Mouse (Mus musculus) forebrain, embryonic 16.5 days (tissue): ENCODE measurements at regions not wholly inside any gene's neighbourhood (a gene's known extent, or its start where the extent isn't known, plus 50 kb on each side); places are given as distances from the start of the nearest gene placed in this dataset.

Experiments used
- ATAC-seq: fragments of 200-750 bp; cut with Nextera tagmentation; 2 replicates; pipeline ENCODE4 v1.8.0; 2017; ENCODE audit warnings: mild to moderate bottlenecking, moderate library complexity
- H3K27ac ChIP-seq: fragments of 300-500 bp; sonication (generic); 2 replicates; pipeline ENCODE4 v1.5.1; 2014; ENCODE audit warnings: low read length, control low read depth
- H3K27me3 ChIP-seq: fragments of 300-500 bp; sonication (generic); replicated peaks from 2 replicates; pipeline ENCODE4 v1.6.1; 2014; ENCODE audit warnings: low read length; ENCODE audit not compliant: control insufficient read depth, insufficient read depth
- H3K36me3 ChIP-seq: fragments of 300-500 bp; sonication (generic); 2 replicates; pipeline ENCODE4 v1.6.1; 2014; ENCODE audit not compliant: control insufficient read depth, insufficient read depth
- H3K4me1 ChIP-seq: fragments of 300-500 bp; sonication (generic); replicated peaks from 2 replicates; pipeline ENCODE4 v1.6.1; 2014; ENCODE audit warnings: low read length; ENCODE audit not compliant: control insufficient read depth, insufficient read depth
- H3K4me2 ChIP-seq: fragments of 300-500 bp; sonication (generic); 2 replicates; pipeline ENCODE4 v1.6.1; 2014; ENCODE audit warnings: mild to moderate bottlenecking, low read length, control low read depth
- H3K4me3 ChIP-seq: fragments of 300-500 bp; sonication (generic); replicated peaks from 2 replicates; pipeline ENCODE4 v1.5.1; 2014; ENCODE audit warnings: mild to moderate bottlenecking, low read length, control low read depth
- H3K9ac ChIP-seq: fragments of 300-500 bp; sonication (generic); replicated peaks from 2 replicates; pipeline ENCODE4 v1.6.1; 2014; ENCODE audit warnings: low read depth, low read length, control low read depth
- H3K9me3 ChIP-seq: fragments of 300-500 bp; sonication (generic); 2 replicates; pipeline ENCODE4 v1.6.1; 2016; ENCODE audit warnings: low read length; ENCODE audit not compliant: control insufficient read depth
- WGBS: fragments of 180-500 bp; shearing (Covaris S2); extraction: QIAGEN DNeasy Blood & Tissue Kit; methylation state at CpG from one replicate; pipeline ENCODE4 v1.1.7; 2014; 5-methylcytosine and 5-hydroxymethylcytosine counted together

GRCm38 (mm10) chr8:89156909-89157308 is 112.9 kb upstream of the Sall1 start:
- ATAC-seq, result no peak
- Histone ChIP-seq H3K27ac (no peak overlapping the region), H3K9ac (no peak overlapping the region), H3K36me3 (no peaks in the 10 kb centered on the region), H3K4me3 (no peak overlapping the region), H3K4me2 (no peak overlapping the region), H3K27me3 (no peaks in the 10 kb centered on the region), H3K9me3 (no peaks in the 10 kb centered on the region), H3K4me1 (peaks cover 14% of the 10 kb centered on the region)
- 97% methylated on average over 1 of the region's 1 CpGs for WGBS

GRCm38 (mm10) chr8:89153605-89154004 is 109.6 kb upstream of the Sall1 start:
- ATAC-seq, result no peak
- peaks cover 14% of the 10 kb centered on the region for H3K4me1 ChIP-seq
- H3K9me3 ChIP-seq, result no peaks in the 10 kb centered on the region
- no peak overlapping the region for H3K4me2 ChIP-seq
- WGBS, result 72% methylated on average over 3 of the region's 3 CpGs
- no peak overlapping the region for H3K27ac ChIP-seq
- H3K9ac ChIP-seq, result no peak overlapping the region
- H3K4me3 ChIP-seq, result no peak overlapping the region
- no peaks in the 10 kb centered on the region for H3K27me3 ChIP-seq
- no peaks in the 10 kb centered on the region for H3K36me3 ChIP-seq

GRCm38 (mm10) chr8:89152867-89153595 is 109.1 kb upstream of the Sall1 start:
- H3K4me2 ChIP-seq, result no peak overlapping the region
- 32% methylated on average over 17 of the region's 17 CpGs for WGBS
- no peaks in the 10 kb centered on the region for H3K36me3 ChIP-seq
- H3K9me3 ChIP-seq, result no peaks in the 10 kb centered on the region
- H3K9ac ChIP-seq, result no peak overlapping the region
- H3K4me1 ChIP-seq, result peaks cover 14% of the 10 kb centered on the region
- no peaks in the 10 kb centered on the region for H3K27me3 ChIP-seq
- no peak overlapping the region for H3K27ac ChIP-seq
- ATAC-seq, result no peak
- H3K4me3 ChIP-seq, result no peak overlapping the region

- Histone ChIP-seq H3K9ac (no peak overlapping the region), H3K4me1 (peaks cover 14% of the 10 kb centered on the region), H3K4me2 (no peak overlapping the region), H3K9me3 (no peaks in the 10 kb centered on the region), H3K36me3 (no peaks in the 10 kb centered on the region), H3K4me3 (no peak overlapping the region), H3K27me3 (no peaks in the 10 kb centered on the region), H3K27ac (no peak overlapping the region)
- ATAC-seq, result no peak
- WGBS, result 59% methylated on average over 8 of the region's 8 CpGs
Observed at GRCm38 (mm10) chr8:89152331-89152730, 108.4 kb upstream of the Sall1 start.

- Histone ChIP-seq H3K9me3 (no peaks in the 10 kb centered on the region), H3K27me3 (no peaks in the 10 kb centered on the region), H3K9ac (no peak overlapping the region), H3K4me3 (no peak overlapping the region), H3K36me3 (no peaks in the 10 kb centered on the region), H3K4me2 (no peak overlapping the region), H3K27ac (no peak overlapping the region), H3K4me1 (peaks cover 14% of the 10 kb centered on the region)
- ATAC-seq, result no peak
- 94% methylated on average over 2 of the region's 2 CpGs for WGBS
Observed at GRCm38 (mm10) chr8:89150952-89151351, 107.0 kb upstream of the Sall1 start.

GRCm38 (mm10) chr8:89141529-89142235 is 97.7 kb upstream of the Sall1 start:
- no peak for ATAC-seq
- no peaks in the 10 kb centered on the region for H3K9me3 ChIP-seq
- H3K4me1 ChIP-seq, result peaks cover 14% of the 10 kb centered on the region
- no peak overlapping the region for H3K27ac ChIP-seq
- H3K27me3 ChIP-seq, result no peaks in the 10 kb centered on the region
- no peak overlapping the region for H3K4me2 ChIP-seq
- WGBS, result 77% methylated on average over 8 of the region's 8 CpGs
- no peak overlapping the region for H3K9ac ChIP-seq
- no peak overlapping the region for H3K4me3 ChIP-seq
- no peaks in the 10 kb centered on the region for H3K36me3 ChIP-seq

GRCm38 (mm10) chr8:89139876-89140275 is 95.9 kb upstream of the Sall1 start:
- no peak for ATAC-seq
- Histone ChIP-seq H3K36me3 (no peaks in the 10 kb centered on the region), H3K9ac (no peak overlapping the region), H3K9me3 (no peaks in the 10 kb centered on the region), H3K4me2 (no peak overlapping the region), H3K27me3 (no peaks in the 10 kb centered on the region), H3K4me1 (peaks cover 18% of the 10 kb centered on the region), H3K27ac (no peak overlapping the region), H3K4me3 (no peak overlapping the region)
- WGBS, result 76% methylated on average over 3 of the region's 3 CpGs

- no peaks in the 10 kb centered on the region for H3K9me3 ChIP-seq
- no peak overlapping the region for H3K4me3 ChIP-seq
- no peaks in the 10 kb centered on the region for H3K27me3 ChIP-seq
- ATAC-seq, result peak; percentile 39; the same call in 1 of the 2 replicates
- 55% methylated on average over 8 of the region's 8 CpGs for WGBS
- peaks cover 26% of the 10 kb centered on the region for H3K4me1 ChIP-seq
- H3K4me2 ChIP-seq, result no peak overlapping the region
- no peak overlapping the region for H3K9ac ChIP-seq
- H3K36me3 ChIP-seq, result no peaks in the 10 kb centered on the region
- H3K27ac ChIP-seq, result no peak overlapping the region
Observed at GRCm38 (mm10) chr8:89138416-89139125, 94.6 kb upstream of the Sall1 start.
